Mouse (Mus musculus): Measurements from ENCODE around the gene Eif5.

The Eif5 gene

GRCm38 (mm10) chr12:111563076-111563629 lies 25.3 kb downstream of the Eif5 start:
- DNase-seq (ENCODE audit: low read depth, low spot score), result no peak

- no peak for DNase-seq (ENCODE audit: low read depth, low spot score)
Measured at GRCm38 (mm10) chr12:111565363-111565762, 27.5 kb downstream of the Eif5 start.

- no peak for DNase-seq (ENCODE audit: low read depth, low spot score)
Measured at GRCm38 (mm10) chr12:111568836-111569235, 31.0 kb downstream of the Eif5 start.

- no peak for DNase-seq (ENCODE audit: low read depth, low spot score)
Measured at GRCm38 (mm10) chr12:111572406-111572805, 34.6 kb downstream of the Eif5 start.

- no peak for DNase-seq (ENCODE audit: low read depth, low spot score)
Measured at GRCm38 (mm10) chr12:111573315-111573714, 35.5 kb downstream of the Eif5 start.

GRCm38 (mm10) chr12:111574074-111574886 lies 36.5 kb downstream of the Eif5 start, which contains the start of gene Mark3:
Gene Mark3, plus strand, starts transcription at chr12:111574523.
- peak; percentile 91 for DNase-seq (ENCODE audit: low read depth, low spot score)

- no peak for DNase-seq (ENCODE audit: low read depth, low spot score)
Measured at GRCm38 (mm10) chr12:111574887-111575838, 37.3 kb downstream of the Eif5 start.

- no peak for DNase-seq (ENCODE audit: low read depth, low spot score)
Measured at GRCm38 (mm10) chr12:111583058-111583457, 45.2 kb downstream of the Eif5 start.

GRCm38 (mm10) chr12:111584401-111584800 lies 46.6 kb downstream of the Eif5 start:
- DNase-seq (ENCODE audit: low read depth, low spot score), result no peak

- no peak for DNase-seq (ENCODE audit: low read depth, low spot score)
Measured at GRCm38 (mm10) chr12:111587252-111587651, 49.4 kb downstream of the Eif5 start.

GRCm38 (mm10) chr12:111592407-111593021 lies 54.7 kb downstream of the Eif5 start:
- DNase-seq (ENCODE audit: low read depth, low spot score), result no peak

GRCm38 (mm10) chr12:111593775-111594174 lies 56.0 kb downstream of the Eif5 start:
- DNase-seq (ENCODE audit: low read depth, low spot score), result no peak

Data from embryo, embryonic 11.5 days (tissue).